ENCODE assay signal across 8 mouse cellular contexts in genomic region chr17:27189640-27190216, GRCm38 (mm10). TPM values are rescaled to one million over a fixed set of nuclear protein-coding genes. Genes with fewer than 3 reads are reported as not detected.
DNase-seq lines count a peak whose midpoint lies in the region; ATAC-seq lines count a peak whose summit lies in the region.

No protein-coding gene starts in this region.

- intact Hi-C loops in left cerebral cortex, postnatal 4 days (cut with DNase I), result no loop called here

- H3K9ac ChIP-seq in midbrain, embryonic 11.5 days (ENCODE audit: low read length), result no peak overlapping the region

- no peaks in the 10 kb centered on the region for H3K27me3 ChIP-seq in midbrain, embryonic 11.5 days (ENCODE audit: control insufficient read depth, insufficient read depth, low read length)

- no peak overlapping the region for H3K4me2 ChIP-seq in midbrain, embryonic 11.5 days

- no peak overlapping the region for H3K27ac ChIP-seq in midbrain, embryonic 11.5 days (ENCODE audit: low read depth, low read length)

- peaks cover 8% of the 10 kb centered on the region; the same call in 1 of the 2 replicates for H3K36me3 ChIP-seq in midbrain, embryonic 11.5 days (ENCODE audit: control insufficient read depth, insufficient read depth, low read length)

- peak; percentile 82 for ATAC-seq in erythroblast, adult 5-6 weeks (replicated peaks; ENCODE audit: low FRiP score, poor library complexity, severe bottlenecking)
- ATAC-seq in inflammation-experienced regulatory T-cells, adult 6 months, result peak; percentile 73
- ATAC-seq in midbrain, embryonic 11.5 days (ENCODE audit: low FRiP score), result peak; percentile 71

- peaks cover 16% of the 10 kb centered on the region for H3K4me1 ChIP-seq in midbrain, embryonic 11.5 days (ENCODE audit: control insufficient read depth, insufficient read depth, low read length)

- 37% methylated on average over 10 of the region's 10 CpGs for WGBS in midbrain, embryonic 11.5 days

- H3K4me3 ChIP-seq in midbrain, embryonic 11.5 days (ENCODE audit: low read depth, low read length), result no peak overlapping the region

- no peaks in the 10 kb centered on the region for H3K9me3 ChIP-seq in midbrain, embryonic 11.5 days (ENCODE audit: control insufficient read depth, low read length)

- DNase-seq in heart, adult 18-20 months, result peak; percentile 39 to 69
- no peak for DNase-seq in heart, adult 8-10 months (ENCODE audit: low spot score)
- peak; percentile 89 for DNase-seq in brain, adult 2 months (ENCODE audit: low read depth, low spot score)
- DNase-seq in left cerebral cortex, postnatal 4 days, result peak; percentile 78
- DNase-seq in midbrain, embryonic 11.5 days (ENCODE audit: low spot score, missing footprints), result peak; percentile 92
- peak; percentile 57 for DNase-seq in spleen, adult 12 weeks (ENCODE audit: low spot score)

RNA-seq across cellular contexts. Expression of gene Lemd2, which starts 14.5 kb away (rescaled TPM):
- 10 to 100 TPM; 28.0 to 30.5 TPM for total RNA-seq in heart, adult 18-20 months (2021)
- 10 to 100 TPM; 25.8 to 30.2 (median 27.8) TPM for total RNA-seq in heart, adult 8-10 months (2022)
- total RNA-seq in erythroblast, adult 5-6 weeks (2015; ENCODE audit: low replicate concordance), result 2.7 and 5.4 TPM in 2 replicates
- total RNA-seq in erythroblast, adult 5-6 weeks (2017; ENCODE audit: low replicate concordance), result 12.9 and 13.5 TPM in 2 replicates
- 10 to 100 TPM in 2 of 3 experiments, 1 to 10 TPM in 1; 9.2 to 13.0 (median 11.9) TPM for polyA plus RNA-seq in inflammation-experienced regulatory T-cells, adult 6 months (2017; shearing (Covaris generic))
- 10 to 100 TPM; 64.7 to 67.8 TPM for total RNA-seq in left cerebral cortex, postnatal 4 days (2021)
- 13.2 and 16.3 TPM in 2 replicates for polyA plus RNA-seq in midbrain, embryonic 11.5 days (2014; fragmentation: Nextera tagmentation; extraction: Ambion mirVana)

RNA-seq across cellular contexts. Expression of gene Ip6k3, which starts 22.1 kb away (rescaled TPM):
- 1 to 10 TPM; 4.3 to 8.0 TPM for total RNA-seq in heart, adult 18-20 months (2021)
- 1 to 10 TPM; 3.7 to 9.2 (median 4.8) TPM for total RNA-seq in heart, adult 8-10 months (2022)
- not detected in 2 replicates for total RNA-seq in erythroblast, adult 5-6 weeks (2015; ENCODE audit: low replicate concordance)
- total RNA-seq in erythroblast, adult 5-6 weeks (2017; ENCODE audit: low replicate concordance), result not detected in 2 replicates
- not detected for polyA plus RNA-seq in inflammation-experienced regulatory T-cells, adult 6 months (2017; shearing (Covaris generic))
- total RNA-seq in left cerebral cortex, postnatal 4 days (2021), result not detected
- polyA plus RNA-seq in midbrain, embryonic 11.5 days (2014; fragmentation: Nextera tagmentation; extraction: Ambion mirVana), result 0.07 and 0.48 TPM in 2 replicates

RNA-seq across cellular contexts. Expression of gene Uqcc2, which starts 56.0 kb away (rescaled TPM):
- 100 to 1,000 TPM; 307 to 322 TPM for total RNA-seq in heart, adult 18-20 months (2021)
- total RNA-seq in heart, adult 8-10 months (2022), result 100 to 1,000 TPM; 333 to 355 (median 345) TPM
- 37.1 and 39.7 TPM in 2 replicates for total RNA-seq in erythroblast, adult 5-6 weeks (2015; ENCODE audit: low replicate concordance)
- total RNA-seq in erythroblast, adult 5-6 weeks (2017; ENCODE audit: low replicate concordance), result 19.8 and 25.6 TPM in 2 replicates
- polyA plus RNA-seq in inflammation-experienced regulatory T-cells, adult 6 months (2017; shearing (Covaris generic)), result 100 to 1,000 TPM; 123 to 139 (median 128) TPM
- total RNA-seq in left cerebral cortex, postnatal 4 days (2021), result 100 to 1,000 TPM; 170 to 186 TPM
- 316 and 332 TPM in 2 replicates for polyA plus RNA-seq in midbrain, embryonic 11.5 days (2014; fragmentation: Nextera tagmentation; extraction: Ambion mirVana)

Comparison
In these comparisons a context has a peak if more than half of its experiments do, and no peak if none do; other contexts are left out.
1. RNA of gene Uqcc2, which starts 56.0 kb away (total RNA-seq): 333 to 355 TPM in heart, adult 8-10 months, 307 to 322 TPM in heart, adult 18-20 months and 170 to 186 TPM in left cerebral cortex, postnatal 4 days; 19.8 to 39.7 TPM in erythroblast, adult 5-6 weeks; every median in the first group is over 4 times any median in the second.
2. Peak in every context shown above with its lines, with median percentiles within 50 percentile points of each other: ATAC-seq.